Mouse (Mus musculus) bone marrow, adult 2 months (tissue): ENCODE measurements around the gene Ngb.

Experiments used
- CTCF ChIP-seq: fragments of 200-500 bp; IDR thresholded peaks from 2 replicates; pipeline ENCODE4 v1.5.1; 2011; ENCODE audit warnings: low read length, control low read depth; ENCODE audit not compliant: control insufficient read depth, insufficient read depth
- POLR2A ChIP-seq: fragments of 200-500 bp; IDR thresholded peaks from 2 replicates; pipeline ENCODE4 v1.6.1; 2011; ENCODE audit warnings: low read depth, mild to moderate bottlenecking, control low read depth, low read length, borderline replicate concordance; ENCODE audit not compliant: control insufficient read depth

GRCm38 (mm10) chr12:87054873-87055272 is 47.5 kb downstream of the Ngb start:
- no peak for TF ChIP-seq CTCF
- TF ChIP-seq POLR2A, result no peak
